Mouse (Mus musculus): ENCODE data around the gene Poc1b.

- TF ChIP-seq MAX (IDR thresholded peaks at IDR 0.05; ENCODE audit: low read depth) (no peak), POLR2A (IDR thresholded peaks at IDR 0.05; ENCODE audit: insufficient read length, low read depth) (no peak), CEBPB (IDR thresholded peaks at IDR 0.05; ENCODE audit: insufficient read depth, poor library complexity, severe bottlenecking) (no peak), REST (IDR thresholded peaks at IDR 0.05; ENCODE audit: insufficient read depth, insufficient read length) (no peak), USF1 (IDR thresholded peaks at IDR 0.05; ENCODE audit: low read depth) (no peak), MYOG (IDR thresholded peaks at IDR 0.05; ENCODE audit: control insufficient read depth in 1 of 3, insufficient read depth in 1 of 3, insufficient read length in 2 of 3, low read depth in 2 of 3) (peak in 2 of 3 experiments; percentile 60 to 61), POLR2AphosphoS2 (IDR thresholded peaks at IDR 0.05; ENCODE audit: insufficient read length, low read depth) (no peak), MYOD1 (IDR thresholded peaks at IDR 0.05; ENCODE audit: control insufficient read depth in 1 of 3, insufficient read length in 2 of 3, low read depth in 2 of 3) (peak in 2 of 3 experiments; percentile 37 to 57)
Observed at GRCm38 (mm10) chr10:99168840-99169764, 62.3 kb downstream of the Poc1b start.

Data from myocyte (in vitro differentiated cells).